Mouse (Mus musculus) embryonic fibroblast, embryonic 13.5 days (primary cell): ENCODE measurements around the gene Pglyrp1.

ENCODE experiments used
- CTCF ChIP-seq: IDR thresholded peaks from 2 replicates; pipeline ENCODE4 v1.5.1; 2011; ENCODE audit warnings: mild to moderate bottlenecking, control low read depth, low read length, moderate library complexity, borderline replicate concordance; ENCODE audit not compliant: insufficient read depth
- POLR2A ChIP-seq: IDR thresholded peaks from 2 replicates; pipeline ENCODE4 v1.6.1; 2011; ENCODE audit warnings: low read depth, mild to moderate bottlenecking, control low read depth, low read length, moderate library complexity

- no peak for TF ChIP-seq CTCF
- no peak for TF ChIP-seq POLR2A
Observed at GRCm38 (mm10) chr7:18923711-18924191, 52.6 kb downstream of the Pglyrp1 start.
